Mouse (Mus musculus) left cerebral cortex, adult 8-10 months (tissue): ENCODE measurements at regions not wholly inside any gene's neighbourhood (a gene's known extent, or its start where the extent isn't known, plus 50 kb on each side); places are given as distances from the start of the nearest gene placed in this dataset.
"Not testable (repeated sequence)": the region's sequence is repeated elsewhere in the genome, so short reads cannot be mapped to it uniquely, and the experiment has no call there.

Experiments
- DNase-seq, 2 experiments: peaks; one replicate each; pipeline ENCODE4 v3.0.0; 2022; ENCODE audit warnings: low spot score in 2 of 2
- microRNA-seq, 2 experiments: library from miRNA; unstranded; fragments of <30 nt; microRNA quantifications; one replicate each; pipeline ENCODE4 v1.2.0; 2022

GRCm38 (mm10) chr9:104398484-104398883 lies 60.9 kb upstream of the Acpp start:
- DNase-seq, result not testable (repeated sequence)

GRCm38 (mm10) chr9:104387805-104388204 lies 50.3 kb upstream of the Acpp start:
- no peak for DNase-seq

Small RNAs in the stretch of these regions (microRNA-seq; reads per million reads assigned to microRNA genes)
- 0 reads per million in 2 experiments for gene Mir2136
